Mouse (Mus musculus): Measurements from ENCODE around the gene Scarf2. TPM values are rescaled to one million over a fixed set of nuclear protein-coding genes. Genes with fewer than 3 reads are reported as not detected.

Scarf2 gene
- polyA plus RNA-seq (2015; fragmentation: Nextera tagmentation; extraction: Ambion mirVana): 2.7 and 3.8 TPM in 2 replicates

- Histone ChIP-seq H3K4me2 (peak within 1 kb of the TSS; percentile 79), H3K27me3 (replicated peaks) (peaks cover 71% of the 10 kb centered on the region), H3K27ac (replicated peaks) (peak within 1 kb of the TSS; percentile 42; the same call in 1 of the 2 replicates), H3K4me3 (replicated peaks) (peak within 1 kb of the TSS; percentile 49), H3K4me1 (peaks cover 32% of the 10 kb centered on the region), H3K9me3 (replicated peaks) (no peaks in the 10 kb centered on the region), H3K9ac (replicated peaks) (peak within 1 kb of the TSS; percentile 55), H3K36me3 (peaks cover 14% of the 10 kb centered on the region)
- peak; percentile 22; the same call in 1 of the 2 replicates for ATAC-seq (ENCODE audit: low FRiP score)
- 2% methylated on average over 70 of the region's 81 CpGs for WGBS
Observed at GRCm38 (mm10) chr16:17796971-17797811, at the start of gene Scarf2. Gene Scarf2, plus strand, starts transcription at chr16:17797282.

DNA sequence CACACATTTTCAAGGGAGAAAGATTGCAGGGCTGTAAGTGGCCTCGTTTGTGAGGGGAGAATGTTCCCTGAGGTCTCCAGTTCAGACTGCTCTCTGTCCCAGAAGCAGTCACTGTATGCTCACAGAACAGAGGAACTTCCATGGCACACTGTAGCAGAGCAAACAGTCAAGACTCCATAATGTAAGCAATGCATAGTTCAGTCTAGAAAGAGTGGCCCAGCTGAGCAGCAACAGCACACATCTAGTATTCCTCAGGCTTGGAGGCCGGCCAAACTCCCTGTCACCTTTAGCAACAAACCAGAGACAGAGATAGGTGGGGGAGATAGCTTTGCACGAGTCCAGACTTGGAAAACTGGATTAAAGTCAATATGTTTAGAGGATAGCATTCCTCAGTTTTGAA, 44.1 kb upstream of the Scarf2 start:
- H3K4me3 ChIP-seq (replicated peaks): no peak overlapping the region
- H3K27ac ChIP-seq (replicated peaks): no peak overlapping the region
- H3K36me3 ChIP-seq: no peaks in the 10 kb centered on the region
- no peak overlapping the region for H3K9ac ChIP-seq (replicated peaks)
- 0 out of 2 replicates have a peak, but pooled peaks cover 7% of the 10 kb centered on the region for H3K27me3 ChIP-seq (replicated peaks)
- H3K4me2 ChIP-seq: no peak overlapping the region
- no peak for ATAC-seq (ENCODE audit: low FRiP score)
- no peaks in the 10 kb centered on the region for H3K4me1 ChIP-seq
- 27% methylated on average over 3 of the region's 3 CpGs for WGBS
- no peaks in the 10 kb centered on the region for H3K9me3 ChIP-seq (replicated peaks)

DNA sequence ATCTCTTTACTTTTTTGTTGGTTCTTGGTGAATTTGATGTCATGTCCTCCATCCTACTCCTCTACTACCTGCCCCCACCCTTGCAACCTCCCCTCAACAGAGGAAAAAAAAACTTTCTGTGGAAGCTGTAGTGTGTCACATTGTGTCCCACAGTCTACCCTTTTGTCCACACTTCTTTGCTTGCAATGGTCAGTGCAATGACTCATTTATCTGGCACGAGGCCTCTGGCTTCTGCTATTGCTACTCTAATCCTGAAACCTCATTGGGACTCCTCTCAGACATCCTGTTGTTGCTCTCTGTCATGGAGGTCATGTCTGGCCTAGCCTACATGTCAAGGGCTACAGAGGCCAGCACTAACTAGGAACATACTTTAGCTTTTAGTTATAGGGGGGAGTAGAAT, 43.4 kb upstream of the Scarf2 start:
- 33% methylated on average over 1 of the region's 1 CpGs for WGBS
- no peaks in the 10 kb centered on the region for H3K36me3 ChIP-seq
- H3K9ac ChIP-seq (replicated peaks): no peak overlapping the region
- no peak overlapping the region for H3K27ac ChIP-seq (replicated peaks)
- 0 out of 2 replicates have a peak, but pooled peaks cover 7% of the 10 kb centered on the region for H3K27me3 ChIP-seq (replicated peaks)
- no peak overlapping the region for H3K4me3 ChIP-seq (replicated peaks)
- no peak for ATAC-seq (ENCODE audit: low FRiP score)
- H3K4me2 ChIP-seq: no peak overlapping the region
- peaks cover 4% of the 10 kb centered on the region for H3K4me1 ChIP-seq
- H3K9me3 ChIP-seq (replicated peaks): no peaks in the 10 kb centered on the region

GRCm38 (mm10) chr16:17757756-17758155, 39.3 kb upstream of the Scarf2 start:
- H3K36me3 ChIP-seq: no peaks in the 10 kb centered on the region
- no peaks in the 10 kb centered on the region for H3K9me3 ChIP-seq (replicated peaks)
- no peak overlapping the region for H3K9ac ChIP-seq (replicated peaks)
- no peak overlapping the region for H3K4me2 ChIP-seq
- H3K27me3 ChIP-seq (replicated peaks): 0 out of 2 replicates have a peak, but pooled peaks cover 7% of the 10 kb centered on the region
- WGBS: 94% methylated on average over 1 of the region's 1 CpGs
- ATAC-seq (ENCODE audit: low FRiP score): no peak
- H3K27ac ChIP-seq (replicated peaks): no peak overlapping the region
- H3K4me1 ChIP-seq: peaks cover 37% of the 10 kb centered on the region
- H3K4me3 ChIP-seq (replicated peaks): no peak overlapping the region

DNA sequence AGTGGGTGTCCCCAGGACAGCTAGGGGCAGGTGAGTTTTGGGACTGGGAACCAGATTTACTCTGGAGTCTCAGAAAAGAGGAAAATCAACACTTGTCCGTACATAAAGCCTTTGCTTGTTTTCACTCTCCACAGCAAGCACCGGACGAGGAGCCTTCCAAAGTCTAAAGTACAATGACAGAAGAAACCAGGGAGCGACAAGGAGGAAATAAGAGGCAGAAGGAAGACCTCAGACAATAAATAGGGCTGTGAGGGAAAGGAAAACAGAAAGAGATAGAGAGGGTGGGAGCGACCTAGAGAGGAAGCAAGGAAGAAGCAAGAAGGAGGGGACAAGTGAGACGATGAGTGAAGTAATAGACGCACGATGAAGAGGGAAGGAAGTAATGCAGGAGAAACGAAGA, 38.2 kb upstream of the Scarf2 start:
- peak overlapping the region; percentile 84 for H3K4me3 ChIP-seq (replicated peaks)

DNA sequence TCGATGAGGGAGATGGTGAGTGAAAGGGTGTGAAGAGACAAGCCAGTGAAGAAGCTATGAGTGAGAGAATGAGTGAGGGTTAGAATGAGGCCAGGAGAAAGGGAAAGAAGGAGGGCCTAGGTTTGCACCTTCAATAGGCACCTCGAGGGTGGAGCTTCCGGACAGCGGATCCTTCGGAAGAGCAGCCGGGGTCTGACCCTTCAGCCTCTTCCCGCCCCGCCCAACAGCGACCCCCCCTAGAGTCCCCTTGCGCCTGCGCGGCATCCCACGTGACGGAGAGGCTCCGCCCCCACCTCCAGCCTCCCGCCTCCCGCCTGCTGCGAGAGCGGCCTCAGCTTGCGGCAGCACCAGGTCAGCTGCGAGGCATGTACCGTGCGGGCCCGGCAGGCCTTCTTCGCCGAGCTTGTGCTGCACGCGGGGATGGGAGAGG, 37.7 kb upstream of the Scarf2 start, which contains the start of gene Klhl22:
Gene Klhl22 (plus strand): TSS at position 275 of the 430 bp plus-strand sequence.
- 1% methylated on average over 25 of the region's 28 CpGs for WGBS
- Histone ChIP-seq H3K4me2 (peak within 1 kb of the TSS; percentile 81), H3K4me1 (peaks cover 47% of the 10 kb centered on the region), H3K9ac (replicated peaks) (peak within 1 kb of the TSS; percentile 94), H3K9me3 (replicated peaks) (no peaks in the 10 kb centered on the region), H3K27ac (replicated peaks) (peak within 1 kb of the TSS; percentile 81), H3K36me3 (peaks cover 4% of the 10 kb centered on the region; the same call in 1 of the 2 replicates), H3K27me3 (replicated peaks) (0 out of 2 replicates have a peak, but pooled peaks cover 7% of the 10 kb centered on the region), H3K4me3 (replicated peaks) (peak within 1 kb of the TSS; percentile 84)
- ATAC-seq (ENCODE audit: low FRiP score): peak; percentile 96

More for the DNA sequence above, 38.2 kb upstream of the Scarf2 start:
- WGBS: 50% methylated on average over 9 of the region's 9 CpGs
- Histone ChIP-seq H3K36me3 (no peaks in the 10 kb centered on the region), H3K27ac (replicated peaks) (peak overlapping the region; percentile 81), H3K27me3 (replicated peaks) (0 out of 2 replicates have a peak, but pooled peaks cover 7% of the 10 kb centered on the region), H3K4me2 (peak overlapping the region; percentile 81), H3K9ac (replicated peaks) (peak overlapping the region; percentile 94), H3K4me1 (peaks cover 43% of the 10 kb centered on the region), H3K9me3 (replicated peaks) (no peaks in the 10 kb centered on the region)
- no peak; the same call in 1 of the 2 replicates for ATAC-seq (ENCODE audit: low FRiP score)

GRCm38 (mm10) chr16:17759813-17760321, 37.2 kb upstream of the Scarf2 start:
- peak overlapping the region; percentile 94 for H3K9ac ChIP-seq (replicated peaks)
- 0 out of 2 replicates have a peak, but pooled peaks cover 7% of the 10 kb centered on the region for H3K27me3 ChIP-seq (replicated peaks)
- H3K4me2 ChIP-seq: peak overlapping the region; percentile 81
- ATAC-seq (ENCODE audit: low FRiP score): peak; percentile 75
- no peaks in the 10 kb centered on the region for H3K9me3 ChIP-seq (replicated peaks)
- H3K27ac ChIP-seq (replicated peaks): peak overlapping the region; percentile 81
- under 1% methylated on average over 53 of the region's 54 CpGs for WGBS
- H3K36me3 ChIP-seq: peaks cover 7% of the 10 kb centered on the region; the same call in 1 of the 2 replicates
- peaks cover 50% of the 10 kb centered on the region for H3K4me1 ChIP-seq
- H3K4me3 ChIP-seq (replicated peaks): peak overlapping the region; percentile 84

DNA sequence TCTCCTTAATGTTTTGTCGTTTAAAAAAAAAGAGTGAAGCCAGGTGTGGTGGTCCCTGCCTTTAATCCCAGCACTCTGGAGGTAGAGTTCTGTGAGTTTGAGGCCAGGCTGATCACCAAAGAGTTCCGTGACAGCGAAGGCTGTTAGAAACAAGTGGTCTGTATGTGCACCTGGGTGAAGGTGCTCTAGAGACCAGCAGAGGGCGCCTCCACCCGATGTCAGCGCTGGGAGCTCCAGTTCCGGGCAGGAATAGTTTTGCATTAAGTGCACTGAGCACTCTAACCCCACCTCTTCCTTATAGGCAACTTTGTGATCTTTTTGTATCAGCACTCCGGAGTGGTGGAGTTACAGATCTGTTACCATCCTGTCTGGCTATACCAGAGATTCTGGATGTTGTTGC, 36.4 kb upstream of the Scarf2 start:
- H3K4me3 ChIP-seq (replicated peaks): peak overlapping the region; percentile 84
- H3K4me1 ChIP-seq: peaks cover 53% of the 10 kb centered on the region
- H3K27me3 ChIP-seq (replicated peaks): 0 out of 2 replicates have a peak, but pooled peaks cover 7% of the 10 kb centered on the region
- H3K36me3 ChIP-seq: peaks cover 10% of the 10 kb centered on the region; the same call in 1 of the 2 replicates
- peak overlapping the region; percentile 81 for H3K4me2 ChIP-seq
- no peak for ATAC-seq (ENCODE audit: low FRiP score)
- WGBS: 42% methylated on average over 8 of the region's 8 CpGs
- peak overlapping the region; percentile 94; the same call in 1 of the 2 replicates for H3K9ac ChIP-seq (replicated peaks)
- H3K27ac ChIP-seq (replicated peaks): no peak overlapping the region
- no peaks in the 10 kb centered on the region for H3K9me3 ChIP-seq (replicated peaks)

- Histone ChIP-seq H3K4me3 (replicated peaks) (no peak overlapping the region), H3K27ac (replicated peaks) (no peak overlapping the region), H3K9ac (replicated peaks) (no peak overlapping the region), H3K4me2 (peak overlapping the region; percentile 81), H3K27me3 (replicated peaks) (0 out of 2 replicates have a peak, but pooled peaks cover 7% of the 10 kb centered on the region), H3K4me1 (peaks cover 53% of the 10 kb centered on the region), H3K36me3 (peaks cover 12% of the 10 kb centered on the region; the same call in 1 of the 2 replicates), H3K9me3 (replicated peaks) (no peaks in the 10 kb centered on the region)
- WGBS: 50% methylated on average over 1 of the region's 1 CpGs
- ATAC-seq (ENCODE audit: low FRiP score): no peak
Observed at GRCm38 (mm10) chr16:17761074-17761473, 36.0 kb upstream of the Scarf2 start.

- Histone ChIP-seq H3K4me3 (replicated peaks) (no peak overlapping the region), H3K27ac (replicated peaks) (no peak overlapping the region), H3K4me1 (peaks cover 45% of the 10 kb centered on the region), H3K36me3 (peaks cover 23% of the 10 kb centered on the region; the same call in 1 of the 2 replicates), H3K4me2 (no peak overlapping the region), H3K9ac (replicated peaks) (no peak overlapping the region; the same call in 1 of the 2 replicates), H3K27me3 (replicated peaks) (no peaks in the 10 kb centered on the region), H3K9me3 (replicated peaks) (no peaks in the 10 kb centered on the region)
- 87% methylated on average over 4 of the region's 4 CpGs for whole genome bisulfite sequencing
- ATAC-seq (ENCODE audit: low FRiP score): no peak
Observed at GRCm38 (mm10) chr16:17764108-17764511, 33.0 kb upstream of the Scarf2 start.

- WGBS: 88% methylated on average over 7 of the region's 7 CpGs
- H3K9me3 ChIP-seq (replicated peaks): no peaks in the 10 kb centered on the region
- H3K27me3 ChIP-seq (replicated peaks): no peaks in the 10 kb centered on the region
- H3K9ac ChIP-seq (replicated peaks): no peak overlapping the region
- H3K27ac ChIP-seq (replicated peaks): no peak overlapping the region
- ATAC-seq (ENCODE audit: low FRiP score): no peak
- H3K4me3 ChIP-seq (replicated peaks): no peak overlapping the region
- peaks cover 11% of the 10 kb centered on the region for H3K4me1 ChIP-seq
- no peak overlapping the region for H3K4me2 ChIP-seq
- peaks cover 57% of the 10 kb centered on the region for H3K36me3 ChIP-seq
Observed at GRCm38 (mm10) chr16:17768834-17769233, 28.2 kb upstream of the Scarf2 start.

All from neural tube, embryonic 15.5 days (tissue).